Mouse (Mus musculus) liver, embryonic 13.5 days (tissue): ENCODE measurements at regions not wholly inside any gene's neighbourhood (a gene's known extent, or its start where the extent isn't known, plus 50 kb on each side); places are given as distances from the start of the nearest gene placed in this dataset.

Experiments
- ATAC-seq: fragments of 200-750 bp; cut with Nextera tagmentation; 2 replicates; pipeline ENCODE4 v1.8.0; 2017; ENCODE audit warnings: low read depth, mild to moderate bottlenecking, moderate number of reproducible peaks, moderate library complexity
- DNase-seq: peaks from one replicate; pipeline ENCODE4 v3.0.0; 2022
- H3K27ac ChIP-seq: fragments of 300-500 bp; sonication (generic); 2 replicates; pipeline ENCODE4 v1.5.1; 2015; ENCODE audit warnings: moderate library complexity, mild to moderate bottlenecking, inconsistent platforms
- H3K27me3 ChIP-seq: fragments of 300-500 bp; sonication (generic); 2 replicates; pipeline ENCODE4 v1.6.1; 2015; ENCODE audit warnings: mild to moderate bottlenecking, inconsistent platforms
- H3K36me3 ChIP-seq: fragments of 300-500 bp; sonication (generic); 2 replicates; pipeline ENCODE4 v1.6.1; 2015; ENCODE audit warnings: mild to moderate bottlenecking, inconsistent platforms
- H3K4me1 ChIP-seq: fragments of 300-500 bp; sonication (generic); replicated peaks from 2 replicates; pipeline ENCODE4 v1.6.1; 2015; ENCODE audit warnings: inconsistent platforms
- H3K4me2 ChIP-seq: fragments of 300-500 bp; sonication (generic); 2 replicates; pipeline ENCODE4 v1.6.1; 2015; ENCODE audit warnings: inconsistent platforms, mild to moderate bottlenecking, moderate library complexity
- H3K4me3 ChIP-seq: fragments of 300-500 bp; sonication (generic); replicated peaks from 2 replicates; pipeline ENCODE4 v1.5.1; 2015; ENCODE audit warnings: mild to moderate bottlenecking, inconsistent platforms
- H3K9ac ChIP-seq: fragments of 300-500 bp; sonication (generic); 2 replicates; pipeline ENCODE4 v1.6.1; 2015; ENCODE audit warnings: mild to moderate bottlenecking, inconsistent platforms
- H3K9me3 ChIP-seq: fragments of 300-500 bp; sonication (generic); replicated peaks from 2 replicates; pipeline ENCODE4 v1.6.1; 2016; ENCODE audit warnings: inconsistent platforms
- WGBS: fragments of 180-500 bp; shearing (Covaris S2); methylation state at CpG from one replicate; pipeline ENCODE4 v1.1.7; 2015; ENCODE audit not compliant: insufficient replicate concordance; 5-methylcytosine and 5-hydroxymethylcytosine counted together

DNA sequence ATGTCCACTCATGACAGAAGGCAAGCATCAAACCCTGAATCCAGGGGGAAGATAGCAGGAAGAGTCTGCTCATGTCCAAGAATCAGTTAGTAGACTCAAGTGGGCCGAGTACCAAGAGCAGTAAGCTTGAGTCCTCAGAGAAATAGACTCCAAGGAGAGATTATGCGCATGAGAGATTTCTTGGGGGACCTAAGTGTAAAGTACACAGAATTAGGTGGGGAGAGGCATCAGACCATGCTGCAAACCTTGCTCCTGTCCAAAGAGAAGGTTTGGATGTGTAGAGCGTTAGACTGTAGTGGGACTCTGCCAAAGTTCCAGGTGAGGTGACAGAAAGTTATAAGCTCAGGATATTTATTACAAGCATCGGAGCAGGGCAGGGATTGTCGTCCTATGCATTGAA lies 654.4 kb downstream of the Dhx35 start:
- DNase-seq, result no peak
- no peak for ATAC-seq
- no peaks in the 10 kb centered on the region for H3K4me1 ChIP-seq
- no peak overlapping the region for H3K27ac ChIP-seq
- no peaks in the 10 kb centered on the region for H3K27me3 ChIP-seq
- no peaks in the 10 kb centered on the region for H3K36me3 ChIP-seq
- H3K9me3 ChIP-seq, result no peaks in the 10 kb centered on the region; the same call in 1 of the 2 replicates
- H3K9ac ChIP-seq, result no peak overlapping the region
- WGBS, result 72% methylated on average over 5 of the region's 5 CpGs
- no peak overlapping the region for H3K4me2 ChIP-seq
- H3K4me3 ChIP-seq, result no peak overlapping the region

DNA sequence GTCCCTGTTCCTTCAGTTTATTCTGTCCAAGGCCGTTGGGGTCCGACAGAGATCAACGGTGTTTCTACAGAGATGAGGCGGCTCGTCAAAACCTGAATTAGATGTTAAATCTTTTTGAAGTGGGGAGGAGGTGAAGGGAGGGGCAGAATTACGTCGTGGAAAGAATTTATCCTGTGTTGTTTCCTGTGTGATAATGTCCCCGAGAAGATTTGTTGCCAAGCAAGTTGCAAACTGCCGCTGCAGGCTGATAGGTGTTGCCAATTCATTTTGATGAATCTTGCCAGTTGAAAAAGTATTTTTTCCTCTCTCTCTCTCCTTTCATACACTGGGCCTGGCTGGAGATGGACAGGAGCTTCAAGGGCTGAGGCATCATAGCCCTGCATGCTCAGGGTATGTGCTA lies 656.8 kb downstream of the Dhx35 start:
- Histone ChIP-seq H3K36me3 (no peaks in the 10 kb centered on the region), H3K27ac (no peak overlapping the region), H3K9me3 (no peaks in the 10 kb centered on the region; the same call in 1 of the 2 replicates), H3K27me3 (no peaks in the 10 kb centered on the region), H3K4me1 (no peaks in the 10 kb centered on the region), H3K9ac (no peak overlapping the region), H3K4me3 (no peak overlapping the region), H3K4me2 (no peak overlapping the region)
- no peak for DNase-seq
- ATAC-seq, result no peak
- 52% methylated on average over 9 of the region's 9 CpGs for WGBS

DNA sequence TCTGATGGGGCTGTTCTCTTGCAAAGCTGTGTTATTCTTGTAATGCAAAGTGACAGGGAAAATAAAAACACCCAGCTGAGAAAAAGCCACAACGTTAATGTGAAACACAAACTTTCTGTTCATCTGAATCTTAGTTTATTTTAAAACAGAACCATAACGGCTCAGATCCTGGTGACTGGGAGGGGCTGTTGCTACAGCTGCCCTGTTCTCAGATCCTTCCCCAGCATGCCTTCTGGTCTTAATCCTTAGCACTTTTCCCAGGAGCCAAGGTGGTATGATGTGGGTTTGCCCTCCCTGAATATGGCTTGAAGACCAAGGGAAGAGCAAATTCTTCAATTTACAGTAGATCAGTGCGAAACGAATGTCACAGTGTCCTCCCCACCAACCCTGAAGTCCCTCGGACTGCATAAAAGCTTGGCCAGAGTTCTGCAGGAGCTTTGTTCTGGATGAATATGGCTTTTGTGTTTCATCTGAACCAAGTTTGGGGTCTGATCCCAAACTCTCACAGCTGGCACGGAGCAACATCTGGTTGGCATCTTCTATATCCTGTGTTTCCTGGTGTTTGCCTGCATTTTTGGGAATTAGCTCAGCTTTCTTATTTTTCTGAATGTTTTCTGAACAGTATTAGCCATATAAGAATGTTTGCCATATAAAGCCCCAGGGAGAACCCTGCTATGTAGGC lies 686.9 kb downstream of the Dhx35 start:
- 69% methylated on average over 6 of the region's 6 CpGs for WGBS
- Histone ChIP-seq H3K4me2 (no peak overlapping the region), H3K4me1 (no peaks in the 10 kb centered on the region), H3K9ac (no peak overlapping the region), H3K36me3 (no peaks in the 10 kb centered on the region), H3K4me3 (no peak overlapping the region), H3K9me3 (no peaks in the 10 kb centered on the region), H3K27me3 (no peaks in the 10 kb centered on the region), H3K27ac (no peak overlapping the region)
- no peak for ATAC-seq
- no peak for DNase-seq

DNA sequence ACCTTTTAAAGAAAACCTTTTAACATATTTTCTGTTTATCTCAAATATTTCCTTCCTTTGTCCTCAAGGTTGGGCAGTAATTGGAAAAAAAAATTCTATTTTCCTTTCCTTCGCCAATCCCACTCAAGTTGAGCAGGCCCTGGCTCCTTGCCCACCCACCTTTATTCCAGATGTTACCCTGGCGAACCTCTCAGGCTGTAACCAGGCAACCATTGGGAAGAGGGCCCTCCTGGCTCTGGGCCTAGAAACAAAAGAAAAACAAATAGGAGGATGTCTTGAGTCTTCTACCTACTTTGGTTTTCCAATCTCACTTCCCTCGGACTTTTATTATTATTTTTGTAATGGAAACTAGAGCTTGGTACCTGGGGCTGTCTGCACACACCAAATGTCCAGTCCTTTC lies 696.5 kb downstream of the Dhx35 start:
- Histone ChIP-seq H3K4me2 (no peak overlapping the region), H3K9me3 (no peaks in the 10 kb centered on the region), H3K27me3 (no peaks in the 10 kb centered on the region), H3K27ac (no peak overlapping the region), H3K9ac (no peak overlapping the region), H3K4me1 (no peaks in the 10 kb centered on the region), H3K4me3 (no peak overlapping the region), H3K36me3 (no peaks in the 10 kb centered on the region)
- WGBS, result 42% methylated on average over 3 of the region's 3 CpGs
- no peak for ATAC-seq
- no peak for DNase-seq

DNA sequence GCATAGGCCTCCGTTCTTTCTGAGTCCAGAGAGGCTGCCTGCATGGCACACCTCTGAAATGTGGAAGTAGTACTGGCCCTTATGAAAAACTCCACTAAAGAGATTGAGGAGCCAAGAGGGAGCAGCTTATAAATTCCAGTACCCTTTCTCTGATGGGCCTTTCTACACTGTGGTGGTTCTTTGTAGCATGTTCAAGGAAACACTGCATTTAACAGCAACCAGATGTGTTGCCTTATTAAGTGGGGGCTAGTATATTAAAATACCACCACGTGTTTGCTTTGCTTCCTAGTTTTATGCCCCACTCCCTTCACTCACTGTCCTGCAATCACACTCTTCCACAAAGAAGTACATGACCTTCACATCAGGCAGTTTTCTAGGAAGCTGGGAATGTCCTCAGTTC lies 704.1 kb downstream of the Dhx35 start:
- 0 out of 2 replicates have a peak, but pooled peaks cover 3% of the 10 kb centered on the region for H3K9me3 ChIP-seq
- H3K36me3 ChIP-seq, result no peaks in the 10 kb centered on the region
- 48% methylated on average over 2 of the region's 2 CpGs for WGBS
- no peak overlapping the region for H3K9ac ChIP-seq
- H3K27me3 ChIP-seq, result no peaks in the 10 kb centered on the region
- no peak overlapping the region for H3K27ac ChIP-seq
- no peak overlapping the region for H3K4me2 ChIP-seq
- ATAC-seq, result no peak
- H3K4me3 ChIP-seq, result no peak overlapping the region
- no peaks in the 10 kb centered on the region for H3K4me1 ChIP-seq
- no peak for DNase-seq

DNA sequence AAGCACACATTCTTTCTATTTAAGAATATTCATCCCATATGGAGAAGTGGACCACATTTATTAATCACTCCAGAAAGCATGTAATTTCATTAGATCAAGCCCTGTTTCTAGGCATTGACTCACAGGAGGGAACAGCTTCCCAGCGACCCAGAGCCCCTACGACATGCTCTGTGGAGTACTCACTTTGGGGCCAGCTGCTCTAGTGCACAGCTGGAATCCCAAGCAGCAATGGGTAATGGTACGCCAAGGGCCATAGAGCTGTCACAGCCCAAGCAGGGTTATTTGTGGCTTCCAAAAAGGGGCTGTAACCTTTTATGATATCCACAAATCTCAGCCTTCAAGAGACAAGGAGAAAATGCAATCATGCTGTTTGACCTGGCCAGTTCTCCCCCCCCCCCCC lies 706.4 kb downstream of the Dhx35 start:
- DNase-seq (no peak), ATAC-seq (no peak)
- H3K27me3 ChIP-seq, result no peaks in the 10 kb centered on the region
- H3K9me3 ChIP-seq, result peaks cover 9% of the 10 kb centered on the region; the same call in 1 of the 2 replicates
- WGBS, result 62% methylated on average over 3 of the region's 3 CpGs
- no peak overlapping the region for H3K27ac ChIP-seq
- H3K9ac ChIP-seq, result no peak overlapping the region
- no peaks in the 10 kb centered on the region for H3K4me1 ChIP-seq
- no peak overlapping the region for H3K4me3 ChIP-seq
- H3K36me3 ChIP-seq, result no peaks in the 10 kb centered on the region
- H3K4me2 ChIP-seq, result no peak overlapping the region

DNA sequence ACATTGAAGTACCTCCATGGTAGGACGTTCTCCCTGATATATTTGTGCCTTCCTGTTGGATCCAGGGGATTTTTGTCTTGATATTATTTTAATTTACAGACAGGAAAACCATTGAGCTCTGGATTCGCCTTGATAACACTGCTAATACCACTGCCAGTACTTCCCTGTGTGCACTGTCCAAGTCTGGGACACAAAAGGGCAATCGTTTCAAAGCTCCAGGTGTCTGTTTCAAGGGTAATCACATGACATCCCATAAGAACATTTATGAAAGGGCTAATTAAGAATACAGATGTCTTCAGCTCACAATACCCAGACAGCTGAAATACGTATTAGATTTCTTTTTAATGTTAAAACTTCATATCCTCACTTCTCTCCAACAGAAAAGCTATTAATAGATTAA lies 724.5 kb downstream of the Dhx35 start:
- no peak for ATAC-seq
- H3K4me1 ChIP-seq, result no peaks in the 10 kb centered on the region
- 39% methylated on average over 4 of the region's 4 CpGs for WGBS
- H3K4me3 ChIP-seq, result no peak overlapping the region
- H3K9me3 ChIP-seq, result no peaks in the 10 kb centered on the region
- no peaks in the 10 kb centered on the region for H3K36me3 ChIP-seq
- H3K4me2 ChIP-seq, result no peak overlapping the region
- DNase-seq, result no peak
- H3K9ac ChIP-seq, result no peak overlapping the region
- no peak overlapping the region for H3K27ac ChIP-seq
- no peaks in the 10 kb centered on the region for H3K27me3 ChIP-seq

DNA sequence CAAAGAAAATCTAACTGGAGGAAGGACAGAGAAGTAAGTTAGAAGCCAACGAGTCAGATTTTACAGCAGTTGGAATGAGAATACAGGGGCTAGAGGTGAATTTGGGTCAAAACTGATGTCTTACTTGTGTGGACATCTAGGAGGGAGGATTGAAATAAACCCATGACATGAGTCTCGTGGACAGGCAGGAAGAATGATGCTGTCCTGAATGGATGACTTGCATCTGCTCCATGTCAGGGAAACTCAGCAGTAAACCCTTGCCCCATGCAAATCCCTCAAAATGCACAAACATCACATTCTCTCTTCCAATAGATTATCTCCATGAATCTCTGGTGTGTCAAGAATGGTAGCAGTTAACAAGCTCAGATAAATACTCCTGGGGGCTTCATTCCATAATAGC lies 729.1 kb downstream of the Dhx35 start:
- DNase-seq (no peak), ATAC-seq (no peak)
- Histone ChIP-seq H3K9me3 (no peaks in the 10 kb centered on the region; the same call in 1 of the 2 replicates), H3K27me3 (no peaks in the 10 kb centered on the region), H3K4me2 (no peak overlapping the region), H3K4me3 (no peak overlapping the region), H3K9ac (no peak overlapping the region), H3K27ac (no peak overlapping the region), H3K4me1 (no peaks in the 10 kb centered on the region), H3K36me3 (no peaks in the 10 kb centered on the region)
- WGBS, result 56% methylated on average over 2 of the region's 2 CpGs

DNA sequence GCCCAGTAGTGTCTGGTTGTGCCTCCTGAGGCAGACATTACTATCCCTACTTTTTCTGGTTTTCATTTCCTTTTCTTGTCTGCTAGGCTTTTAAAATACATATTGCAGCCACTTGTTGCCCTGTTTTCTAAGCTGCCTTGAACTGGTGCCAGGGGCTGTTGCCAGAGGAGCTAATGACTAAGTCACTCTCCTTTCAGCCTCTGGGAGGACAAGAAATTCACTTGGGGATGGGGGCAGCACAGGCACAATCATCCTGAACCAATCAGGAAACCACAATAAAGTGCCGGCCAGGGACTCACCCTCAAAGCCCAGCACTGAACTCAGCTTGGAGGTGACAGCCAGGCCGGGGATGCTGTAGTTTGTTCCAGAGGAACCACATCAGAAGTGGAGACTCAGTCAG lies 740.3 kb downstream of the Dhx35 start:
- no peak overlapping the region for H3K4me3 ChIP-seq
- H3K4me1 ChIP-seq, result no peaks in the 10 kb centered on the region
- DNase-seq (no peak), ATAC-seq (no peak)
- no peak overlapping the region for H3K4me2 ChIP-seq
- WGBS, result 47% methylated on average over 2 of the region's 2 CpGs
- no peak overlapping the region for H3K27ac ChIP-seq
- H3K9ac ChIP-seq, result no peak overlapping the region
- H3K27me3 ChIP-seq, result no peaks in the 10 kb centered on the region
- H3K36me3 ChIP-seq, result no peaks in the 10 kb centered on the region
- H3K9me3 ChIP-seq, result no peaks in the 10 kb centered on the region

DNA sequence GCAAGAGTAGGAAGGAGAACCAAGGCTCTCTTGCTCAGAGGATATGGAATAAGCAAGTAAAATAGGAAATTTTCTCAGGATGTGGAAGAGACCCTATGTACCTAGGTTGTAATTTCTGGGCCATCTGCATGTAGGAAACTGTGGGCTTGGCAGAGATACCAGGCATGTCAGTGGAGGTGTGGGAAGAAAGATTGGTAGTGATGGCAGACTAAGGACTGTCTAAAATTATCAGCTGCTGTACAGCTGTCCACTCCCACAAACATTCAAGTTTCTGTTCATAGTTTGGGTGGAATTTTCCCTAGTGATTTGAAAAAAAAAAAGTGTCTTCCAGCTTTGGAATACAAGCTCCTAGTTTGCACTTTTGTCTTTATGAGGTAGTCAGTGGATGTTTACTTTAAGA lies 744.7 kb downstream of the Dhx35 start:
- H3K27ac ChIP-seq, result no peak overlapping the region
- no peak overlapping the region for H3K4me2 ChIP-seq
- H3K4me3 ChIP-seq, result no peak overlapping the region
- no peaks in the 10 kb centered on the region for H3K36me3 ChIP-seq
- DNase-seq, result no peak
- no peaks in the 10 kb centered on the region for H3K4me1 ChIP-seq
- ATAC-seq, result no peak
- no peaks in the 10 kb centered on the region for H3K27me3 ChIP-seq
- H3K9ac ChIP-seq, result no peak overlapping the region
- no peaks in the 10 kb centered on the region for H3K9me3 ChIP-seq

DNA sequence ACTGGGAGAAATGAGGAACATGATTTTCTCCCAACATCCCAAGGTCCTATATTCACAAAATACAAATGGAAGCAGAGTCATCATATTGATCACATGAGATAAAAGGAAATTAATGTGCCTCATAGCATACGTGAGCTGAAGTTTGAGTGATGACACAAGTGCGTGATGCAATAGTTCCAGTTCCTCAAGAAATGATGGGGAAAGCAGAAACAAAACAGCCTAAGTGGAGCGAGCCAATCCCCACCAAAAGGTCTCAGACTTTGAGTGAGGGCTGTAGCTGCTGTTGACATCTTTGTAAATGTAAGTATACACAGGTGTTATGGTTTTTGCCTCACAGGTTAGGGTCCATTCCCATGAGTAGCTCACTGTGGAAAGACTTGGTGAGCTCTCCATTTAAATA lies 763.0 kb downstream of the Dhx35 start:
- 55% methylated on average over 3 of the region's 3 CpGs for WGBS

DNA sequence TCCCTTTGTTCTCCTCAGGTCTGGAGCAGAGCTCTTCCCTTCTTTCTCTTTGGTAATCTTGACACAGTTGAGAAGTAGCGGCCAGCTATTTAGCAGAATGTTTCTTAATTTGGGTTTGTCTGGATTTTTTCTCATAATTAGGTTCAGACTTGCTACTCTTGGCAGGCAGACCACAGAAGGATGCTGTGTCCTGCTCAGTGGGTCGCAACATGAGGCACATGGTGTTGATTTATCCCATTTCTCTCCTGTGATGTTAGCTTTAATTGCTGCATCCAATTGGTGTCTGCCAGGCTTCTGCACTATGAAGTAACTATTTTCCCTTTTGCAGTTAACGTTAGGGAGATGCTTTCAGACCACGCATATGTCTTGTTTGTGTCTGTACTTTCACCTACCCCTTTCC lies 768.7 kb downstream of the Gm826 start:
- DNase-seq (no peak), ATAC-seq (no peak)
- Histone ChIP-seq H3K4me2 (no peak overlapping the region), H3K4me3 (no peak overlapping the region), H3K9ac (no peak overlapping the region), H3K4me1 (no peaks in the 10 kb centered on the region), H3K27me3 (no peaks in the 10 kb centered on the region), H3K9me3 (no peaks in the 10 kb centered on the region), H3K27ac (no peak overlapping the region), H3K36me3 (no peaks in the 10 kb centered on the region)
- 70% methylated on average over 4 of the region's 4 CpGs for WGBS

More for the DNA sequence above, 763.0 kb downstream of the Dhx35 start:
- no peak overlapping the region for H3K4me2 ChIP-seq
- ATAC-seq, result no peak
- no peaks in the 10 kb centered on the region for H3K27me3 ChIP-seq
- H3K9ac ChIP-seq, result no peak overlapping the region
- H3K4me1 ChIP-seq, result no peaks in the 10 kb centered on the region
- H3K4me3 ChIP-seq, result no peak overlapping the region
- H3K9me3 ChIP-seq, result no peaks in the 10 kb centered on the region
- H3K36me3 ChIP-seq, result no peaks in the 10 kb centered on the region
- no peak overlapping the region for H3K27ac ChIP-seq
- DNase-seq, result no peak
